Mouse (Mus musculus): ENCODE results near the gene Ctns.

Gene Ctns

GRCm38 (mm10) chr11:73193047-73193446 lies 5.8 kb downstream of the Ctns start:
- no peak for DNase-seq (ENCODE audit: low spot score in 2 of 2)

GRCm38 (mm10) chr11:73187231-73187630 lies 11.6 kb downstream of the Ctns start:
- no peak for DNase-seq (ENCODE audit: low spot score in 2 of 2)

GRCm38 (mm10) chr11:73185872-73186615 lies 12.8 kb downstream of the Ctns start:
- no peak for DNase-seq (ENCODE audit: low spot score in 2 of 2)

GRCm38 (mm10) chr11:73177895-73178294 lies 20.9 kb downstream of the Ctns start:
- no peak for DNase-seq (ENCODE audit: low spot score in 2 of 2)

GRCm38 (mm10) chr11:73177509-73177875 lies 21.4 kb downstream of the Ctns start:
- peak; percentile 33 to 49 for DNase-seq (ENCODE audit: low spot score in 2 of 2)

GRCm38 (mm10) chr11:73176608-73177508 lies 22.0 kb downstream of the Ctns start, which contains the start of the genes Emc6 and Tax1bp3:
Emc6 (minus strand) TSS chr11:73177037.
Tax1bp3 (plus strand) TSS chr11:73177083.
- DNase-seq (ENCODE audit: low spot score in 2 of 2) = peak; percentile 92 to 94

GRCm38 (mm10) chr11:73176186-73176585 lies 22.7 kb downstream of the Ctns start:
- no peak for DNase-seq (ENCODE audit: low spot score in 2 of 2)

GRCm38 (mm10) chr11:73175612-73176011 lies 23.2 kb downstream of the Ctns start:
- DNase-seq (ENCODE audit: low spot score in 2 of 2) = no peak

- DNase-seq (ENCODE audit: low spot score in 2 of 2) = no peak
Measured at GRCm38 (mm10) chr11:73172186-73172585, 26.7 kb downstream of the Ctns start.

GRCm38 (mm10) chr11:73169231-73169630 lies 29.6 kb downstream of the Ctns start:
- peak in 1 of 2 experiments; percentile 60 for DNase-seq (ENCODE audit: low spot score in 2 of 2)

- no peak for DNase-seq (ENCODE audit: low spot score in 2 of 2)
Measured at GRCm38 (mm10) chr11:73168576-73168975, 30.3 kb downstream of the Ctns start.

GRCm38 (mm10) chr11:73168071-73168470 lies 30.8 kb downstream of the Ctns start:
- DNase-seq (ENCODE audit: low spot score in 2 of 2) = no peak

- no peak for DNase-seq (ENCODE audit: low spot score in 2 of 2)
Measured at GRCm38 (mm10) chr11:73162284-73162683, 36.6 kb downstream of the Ctns start.

- DNase-seq (ENCODE audit: low spot score in 2 of 2) = no peak
Measured at GRCm38 (mm10) chr11:73161616-73162015, 37.2 kb downstream of the Ctns start.

GRCm38 (mm10) chr11:73160811-73161200 lies 38.0 kb downstream of the Ctns start:
- DNase-seq (ENCODE audit: low spot score in 2 of 2) = no peak

GRCm38 (mm10) chr11:73159957-73160810 lies 38.7 kb downstream of the Ctns start, which contains the start of gene P2rx5:
P2rx5 (plus strand) TSS chr11:73160421.
- DNase-seq (ENCODE audit: low spot score in 2 of 2) = peak in 1 of 2 experiments; percentile 23

GRCm38 (mm10) chr11:73155071-73155470 lies 43.8 kb downstream of the Ctns start:
- DNase-seq (ENCODE audit: low spot score in 2 of 2) = no peak

- no peak for DNase-seq (ENCODE audit: low spot score in 2 of 2)
Measured at GRCm38 (mm10) chr11:73148209-73148608, 50.6 kb downstream of the Ctns start.

GRCm38 (mm10) chr11:73146975-73147365 lies 51.9 kb downstream of the Ctns start:
- DNase-seq (ENCODE audit: low spot score in 2 of 2) = no peak

GRCm38 (mm10) chr11:73146026-73146974 lies 52.5 kb downstream of the Ctns start:
- no peak for DNase-seq (ENCODE audit: low spot score in 2 of 2)
